Mouse (Mus musculus) E14TG2a.4 (cell line): ENCODE results near the gene Cdc42se1.

ENCODE experiments used
- CTCF ChIP-seq: conservative IDR thresholded peaks from 2 replicates; pipeline ENCODE4 v1.5.1; 2014; ENCODE audit warnings: low read length
- NANOG ChIP-seq: IDR thresholded peaks from 2 replicates; pipeline ENCODE4 v1.6.1; 2014; ENCODE audit warnings: borderline replicate concordance, low read length, mixed read lengths
- POU5F1 ChIP-seq: IDR thresholded peaks from 2 replicates; pipeline ENCODE4 v1.6.1; 2014; ENCODE audit warnings: low read length, borderline replicate concordance

DNA sequence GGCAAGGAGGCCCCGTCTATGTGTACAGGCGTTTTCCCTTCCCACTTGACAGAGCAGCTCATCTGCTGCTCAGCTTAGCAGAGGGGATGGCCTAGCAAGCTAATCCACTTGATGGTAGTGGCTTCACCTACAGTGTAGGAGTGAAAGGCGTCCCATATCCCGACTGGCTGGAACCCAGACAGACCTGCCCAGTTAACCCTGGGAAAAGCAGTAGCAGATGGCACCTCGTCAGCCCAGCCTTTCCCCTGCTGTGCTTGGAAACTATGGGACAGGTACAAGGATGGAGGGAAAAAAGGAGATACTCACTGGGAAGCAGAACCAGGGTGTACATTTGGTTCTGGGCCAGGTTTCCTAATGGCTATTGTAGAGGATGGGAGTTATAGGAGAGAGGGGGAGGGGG is 21.8 kb downstream of the Cdc42se1 start:
- TF ChIP-seq CTCF (no peak), NANOG (no peak), POU5F1 (no peak)
